Mouse (Mus musculus) heart, adult 2 months (tissue): Measurements from ENCODE around the gene H2afx. TPM values are rescaled to one million over a fixed set of nuclear protein-coding genes. Genes with fewer than 3 reads are reported as not detected.
"Not testable (repeated sequence)": the region's sequence is repeated elsewhere in the genome, so short reads cannot be mapped to it uniquely, and the experiment has no call there.

ENCODE experiments used
- DNase-seq, 2 experiments: peaks; one replicate each; pipeline ENCODE4 v3.0.0; 2021
- H3K27ac ChIP-seq: fragments of 200-600 bp; 2 replicates; pipeline ENCODE4 v1.8.1; 2022
- H3K27me3 ChIP-seq: fragments of 200-500 bp; 2 replicates; pipeline ENCODE4 v1.6.1; 2012; ENCODE audit warnings: mild to moderate bottlenecking, low read length, inconsistent platforms, mixed read lengths; ENCODE audit not compliant: control insufficient read depth, insufficient read depth
- H3K36me3 ChIP-seq: fragments of 200-500 bp; 2 replicates; pipeline ENCODE4 v1.6.1; 2012; ENCODE audit warnings: low read length, inconsistent platforms; ENCODE audit not compliant: control insufficient read depth, insufficient read depth
- H3K4me1 ChIP-seq: fragments of 200-500 bp; 2 replicates; pipeline ENCODE4 v1.6.1; 2011; ENCODE audit warnings: low read length; ENCODE audit not compliant: control insufficient read depth, insufficient read depth
- H3K4me3 ChIP-seq: fragments of 200-600 bp; 2 replicates; pipeline ENCODE4 v1.8.1; 2022
- H3K79me2 ChIP-seq: fragments of 200-500 bp; replicated peaks from 2 replicates; pipeline ENCODE4 v1.6.1; 2012; ENCODE audit warnings: mild to moderate bottlenecking, inconsistent platforms, low read length, moderate library complexity, mixed read lengths; ENCODE audit not compliant: control insufficient read depth, insufficient read depth
- H3K9ac ChIP-seq: fragments of 200-500 bp; 2 replicates; pipeline ENCODE4 v1.6.1; 2012; ENCODE audit warnings: low read depth, mild to moderate bottlenecking, control low read depth, inconsistent platforms, low read length, mixed read lengths
- CTCF ChIP-seq: fragments of 200-600 bp; IDR thresholded peaks from 2 replicates; pipeline ENCODE4 v1.8.1; 2022; ENCODE audit warnings: antibody characterized with exemption, mild to moderate bottlenecking, moderate library complexity
- EP300 ChIP-seq: fragments of 200-500 bp; IDR thresholded peaks from 2 replicates; pipeline ENCODE4 v1.6.1; 2011; ENCODE audit warnings: low read depth, low read length, control low read depth; ENCODE audit not compliant: insufficient read depth
- POLR2A ChIP-seq: fragments of 200-500 bp; IDR thresholded peaks from 2 replicates; pipeline ENCODE4 v1.6.1; 2011; ENCODE audit warnings: mild to moderate bottlenecking, low read depth, low read length, control low read depth; ENCODE audit not compliant: insufficient read depth
- WGBS: fragments of 180-500 bp; shearing (Covaris S2); methylation state at CpG from one replicate; pipeline ENCODE4 v1.1.7; 2018; 5-methylcytosine and 5-hydroxymethylcytosine counted together
- intact Hi-C: fragments of 180-260 bp; cut with DNase I; formaldehyde crosslinking; loops from one replicate; pipeline ENCODE4 v1.15.1; 2025
- polyA plus RNA-seq: library from polyadenylated mRNA; depleted of rRNA; stranded (reverse); fragments of >200 nt; gene quantifications from 2 replicates; pipeline ENCODE4 v1.2.3, GENCODE M21; 2012
- total RNA-seq, 2 experiments: library from RNA; stranded (reverse); gene quantifications; 2 replicates each; pipeline ENCODE4 v1.2.3; 2021

The H2afx gene
- total and polyA plus RNA-seq, 3 experiments: 12.8 to 14.2 (median 12.8) TPM

DNA sequence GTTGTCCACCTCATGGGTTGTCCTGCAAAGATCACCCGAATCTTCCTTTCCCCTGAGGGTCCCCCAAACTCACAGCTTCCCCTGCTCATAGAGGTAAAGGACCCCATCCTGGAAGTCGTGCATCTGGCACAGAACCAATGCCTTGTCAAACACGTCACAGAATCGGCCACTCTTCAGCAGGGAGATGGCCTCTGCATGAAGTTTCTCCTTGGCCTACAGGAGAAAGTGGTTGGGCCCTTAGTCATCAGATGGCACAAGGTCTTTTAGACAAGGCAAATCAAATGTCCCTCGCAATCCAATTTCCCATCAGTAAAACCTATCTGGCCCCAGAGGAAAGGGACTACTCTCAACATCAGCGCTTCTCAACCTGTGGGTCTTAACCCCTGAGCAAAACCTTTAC, 18.6 kb downstream of the H2afx start:
- WGBS: 83% methylated on average over 6 of the region's 6 CpGs
- H3K9ac ChIP-seq: no peak overlapping the region
- no peak for TF ChIP-seq CTCF
- no peak for TF ChIP-seq EP300
- no peak for TF ChIP-seq POLR2A
- no peaks in the 10 kb centered on the region for H3K4me1 ChIP-seq
- H3K27me3 ChIP-seq: no peaks in the 10 kb centered on the region
- no peak overlapping the region for H3K27ac ChIP-seq
- no peak overlapping the region for H3K4me3 ChIP-seq
- DNase-seq: no peak
- H3K79me2 ChIP-seq: no peaks in the 10 kb centered on the region
- no peaks in the 10 kb centered on the region for H3K36me3 ChIP-seq
- intact Hi-C loops: no loop called here

DNA sequence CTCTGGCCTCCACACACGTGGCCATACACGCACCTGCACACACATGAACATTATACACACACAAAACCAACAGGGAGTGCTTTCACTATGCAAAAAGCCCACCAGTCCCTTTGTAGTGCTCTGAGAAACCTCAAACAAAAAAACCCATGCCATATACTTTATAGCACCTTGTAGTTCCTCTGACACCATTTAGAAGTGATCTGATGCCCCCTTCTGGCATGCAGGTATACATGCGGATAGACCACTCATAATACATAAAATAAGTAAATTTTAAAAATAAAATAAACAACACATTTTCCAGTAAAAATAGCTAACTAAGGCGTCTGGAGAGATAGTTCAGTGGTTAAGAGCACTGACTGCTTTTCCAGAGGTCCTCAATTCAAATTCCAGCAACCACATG, 22.7 kb downstream of the H2afx start:
- Histone ChIP-seq H3K79me2 (no peaks in the 10 kb centered on the region), H3K27me3 (no peaks in the 10 kb centered on the region), H3K4me3 (no peak overlapping the region), H3K4me1 (no peaks in the 10 kb centered on the region), H3K27ac (no peak overlapping the region), H3K9ac (no peak overlapping the region), H3K36me3 (no peaks in the 10 kb centered on the region)
- DNase-seq: no peak
- WGBS: 76% methylated on average over 4 of the region's 4 CpGs
- intact Hi-C loops: loop anchor here (1.0 to 5.0 kb wide), 2 partner anchors 65 to 230 kb away; no protein-coding TSS in a partner anchor
- TF ChIP-seq CTCF (peak; percentile 74), EP300 (no peak)

GRCm38 (mm10) chr9:44361190-44361917, 26.9 kb downstream of the H2afx start, which contains the start of gene Vps11:
Vps11 (minus strand) TSS chr9:44361670.
- Histone ChIP-seq H3K9ac (peak within 1 kb of the TSS; percentile 86), H3K36me3 (no peaks in the 10 kb centered on the region), H3K27me3 (no peaks in the 10 kb centered on the region), H3K27ac (peak within 1 kb of the TSS; percentile 87), H3K4me3 (peak within 1 kb of the TSS; percentile 84), H3K79me2 (no peaks in the 10 kb centered on the region), H3K4me1 (no peaks in the 10 kb centered on the region)
- peak; percentile 98 for TF ChIP-seq POLR2A
- TF ChIP-seq EP300: peak; percentile 91
- TF ChIP-seq CTCF: peak; percentile 31; the same call in 1 of the 2 replicates
- intact Hi-C loops: no loop called here
- peak; percentile 94 to 95 for DNase-seq
- WGBS: under 1% methylated on average over 44 of the region's 44 CpGs

- Histone ChIP-seq H3K4me3 (peak overlapping the region; percentile 84), H3K27ac (peak overlapping the region; percentile 87), H3K9ac (peak overlapping the region; percentile 70; the same call in 1 of the 2 replicates)
- H3K36me3 ChIP-seq, intact Hi-C loops, DNase-seq, H3K4me1 ChIP-seq, H3K79me2 ChIP-seq, H3K27me3 ChIP-seq: not testable (repeated sequence)
- 31% methylated on average over 4 of the region's 4 CpGs for WGBS
Observed at GRCm38 (mm10) chr9:44361931-44362330, 27.4 kb downstream of the H2afx start.

- Histone ChIP-seq H3K4me3 (no peak overlapping the region), H3K36me3 (no peaks in the 10 kb centered on the region), H3K4me1 (no peaks in the 10 kb centered on the region), H3K79me2 (no peaks in the 10 kb centered on the region), H3K9ac (no peak overlapping the region), H3K27ac (no peak overlapping the region), H3K27me3 (no peaks in the 10 kb centered on the region)
- DNase-seq: no peak
- TF ChIP-seq CTCF (peak; percentile 58), EP300 (no peak), POLR2A (no peak)
- 71% methylated on average over 3 of the region's 3 CpGs for WGBS
- intact Hi-C loops: no loop called here
Observed at GRCm38 (mm10) chr9:44364480-44364879, 30.0 kb downstream of the H2afx start.

DNA sequence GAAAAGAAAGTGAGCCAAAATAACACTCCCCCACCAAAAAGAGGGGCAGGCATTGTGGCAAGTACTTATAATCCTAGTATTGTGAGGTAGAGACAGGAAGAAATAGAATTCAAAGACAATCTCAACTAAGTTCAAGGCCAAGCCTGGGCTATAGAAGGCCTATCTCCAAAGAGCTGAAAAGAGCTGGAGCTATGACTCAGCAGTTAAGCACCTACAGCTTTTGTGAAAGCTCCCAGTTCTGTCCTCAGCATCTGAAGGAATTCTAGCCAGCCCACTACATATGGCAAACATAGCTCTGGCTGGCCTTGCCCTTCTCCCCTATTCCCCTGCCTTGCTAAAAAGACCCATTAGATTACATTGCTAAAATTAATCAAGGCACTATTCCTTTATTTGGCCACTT, 38.9 kb downstream of the H2afx start:
- no peak overlapping the region for H3K9ac ChIP-seq
- H3K4me1 ChIP-seq: no peaks in the 10 kb centered on the region
- intact Hi-C loops: no loop called here
- H3K79me2 ChIP-seq: no peaks in the 10 kb centered on the region
- no peak overlapping the region for H3K4me3 ChIP-seq
- H3K27me3 ChIP-seq: no peaks in the 10 kb centered on the region
- no peaks in the 10 kb centered on the region for H3K36me3 ChIP-seq
- TF ChIP-seq CTCF (no peak), EP300 (no peak), POLR2A (no peak)
- no peak overlapping the region for H3K27ac ChIP-seq
- no peak for DNase-seq
